Mouse (Mus musculus) myocyte (in vitro differentiated cells): ENCODE data around the gene Slc35b1.

Source experiments
- MAX ChIP-seq: IDR thresholded peaks from one replicate; pipeline ENCODE4 v1.6.1; 2011; ENCODE audit warnings: low read depth, mild to moderate bottlenecking, control low read depth
- MYOG ChIP-seq, 3 experiments: IDR thresholded peaks; one replicate each; pipeline ENCODE4 v1.6.1; 2011; ENCODE audit warnings: control low read depth in 2 of 3, low read depth in 2 of 3, mild to moderate bottlenecking in 2 of 3; ENCODE audit not compliant: insufficient read length in 2 of 3, control insufficient read depth in 1 of 3, insufficient read depth in 1 of 3
- POLR2A ChIP-seq: IDR thresholded peaks from one replicate; pipeline ENCODE4 v1.6.1; 2011; ENCODE audit warnings: low read depth, mild to moderate bottlenecking, control low read depth, moderate library complexity; ENCODE audit not compliant: insufficient read length
- POLR2AphosphoS2 ChIP-seq: IDR thresholded peaks from one replicate; pipeline ENCODE4 v1.6.1; 2011; ENCODE audit warnings: low read depth, control low read depth; ENCODE audit not compliant: insufficient read length
- TCF12 ChIP-seq: IDR thresholded peaks from one replicate; pipeline ENCODE4 v1.6.1; 2011; ENCODE audit warnings: mild to moderate bottlenecking, control low read depth; ENCODE audit not compliant: poor library complexity, insufficient read depth, severe bottlenecking
- USF1 ChIP-seq: IDR thresholded peaks from one replicate; pipeline ENCODE4 v1.6.1; 2011; ENCODE audit warnings: low read depth, mild to moderate bottlenecking, control low read depth, moderate library complexity

- TF ChIP-seq USF1 (no peak), MAX (no peak), POLR2A (no peak), TCF12 (no peak), POLR2AphosphoS2 (no peak), MYOG (IDR thresholded peaks at IDR 0.05; ENCODE audit: control insufficient read depth in 1 of 3, insufficient read depth in 1 of 3, insufficient read length in 2 of 3, low read depth in 2 of 3) (no peak)
Measured at GRCm38 (mm10) chr11:95367011-95367735, 17.3 kb upstream of the Slc35b1 start.
